Mouse (Mus musculus) T-helper 2 cell (primary cell): ENCODE results near the gene Twist2.

ENCODE experiments used
- in situ Hi-C: fragments of 300-600 bp; cut with MboI, MseI; formaldehyde crosslinking; loops from one replicate; pipeline ENCODE4 v1.15.1; 2025; ENCODE audit warnings: high pct_unique_total_duplicates

The Twist2 gene

DNA sequence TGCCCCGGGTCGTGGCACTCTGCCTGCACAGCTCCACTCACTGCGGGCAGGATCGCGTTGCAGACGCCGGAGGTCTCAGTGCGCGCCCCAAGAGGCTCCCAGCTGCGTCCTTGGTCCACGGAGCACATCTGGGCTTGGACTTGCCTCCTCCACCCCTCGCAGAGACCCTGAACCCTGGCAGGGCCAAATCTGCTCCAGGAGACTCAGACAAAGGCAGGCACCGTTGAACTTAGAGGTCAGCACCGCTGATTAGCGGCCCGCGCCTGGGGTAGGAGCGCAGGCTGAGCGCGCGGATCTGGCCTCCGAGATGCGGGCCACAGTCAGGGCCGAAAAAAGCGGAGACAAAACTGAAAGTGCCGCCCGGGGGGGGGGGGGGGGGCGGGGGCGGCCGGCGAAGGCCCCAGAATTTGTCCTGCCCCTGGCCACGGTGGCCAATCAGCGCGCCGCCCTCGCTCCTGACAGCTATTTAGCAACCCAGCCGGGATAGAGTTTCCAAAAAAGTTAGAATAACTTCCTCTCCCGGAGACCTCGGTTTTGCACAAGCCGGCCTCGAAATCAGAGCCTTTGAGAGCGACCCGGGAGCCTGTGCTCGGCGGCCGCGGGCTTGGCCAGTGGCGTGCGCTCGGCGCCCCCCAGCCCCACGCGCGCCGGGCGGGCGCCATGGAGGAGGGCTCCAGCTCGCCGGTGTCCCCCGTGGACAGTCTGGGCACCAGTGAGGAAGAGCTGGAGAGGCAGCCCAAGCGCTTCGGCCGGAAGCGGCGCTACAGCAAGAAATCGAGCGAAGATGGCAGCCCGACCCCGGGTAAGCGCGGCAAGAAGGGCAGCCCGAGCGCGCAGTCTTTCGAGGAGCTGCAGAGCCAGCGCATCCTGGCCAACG, at the start of gene Twist2:
Gene Twist2 (plus strand): TSS at position 495 of the 877 bp plus-strand sequence.
- in situ Hi-C loops, result no loop called here

DNA sequence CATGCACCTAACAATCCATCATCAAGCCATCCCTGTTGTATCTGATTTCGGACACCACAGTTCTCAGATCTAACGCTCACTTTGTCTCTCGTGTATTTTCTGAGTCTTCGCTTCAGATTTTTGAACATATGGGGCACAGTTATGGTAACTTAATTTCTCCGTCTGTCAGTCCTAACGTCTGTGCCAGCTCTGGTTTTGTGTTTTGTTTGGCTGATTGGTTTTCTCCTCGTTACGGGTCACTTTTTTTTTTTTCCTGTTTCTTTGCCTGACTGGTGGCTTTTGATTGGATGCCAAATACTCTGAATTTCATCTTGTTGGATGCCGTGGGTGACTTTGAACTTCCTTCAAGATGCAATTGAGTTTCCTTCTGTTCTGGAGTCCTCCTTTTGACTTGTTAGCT, 48.3 kb upstream of the Twist2 start:
- in situ Hi-C loops, result no loop called here

DNA sequence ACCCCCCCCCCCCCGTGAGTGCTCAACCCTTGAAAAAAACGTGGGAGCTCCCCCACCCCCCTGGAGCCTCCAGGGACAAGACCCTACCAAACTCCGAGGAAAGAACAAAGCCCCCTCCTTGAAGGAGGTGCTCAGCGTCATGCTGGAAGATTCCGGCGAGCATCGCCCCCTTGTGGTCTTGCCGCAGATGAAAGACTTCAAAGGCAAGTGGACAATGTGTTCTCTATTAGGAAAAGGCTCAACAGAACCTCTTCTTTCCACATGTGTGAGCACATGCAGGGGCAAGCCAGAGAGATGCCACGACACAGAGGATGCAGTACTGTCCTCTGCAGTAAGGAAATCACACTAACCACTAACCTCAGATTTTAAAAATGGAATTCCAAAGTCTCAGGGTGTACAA, 46.2 kb upstream of the Twist2 start:
- in situ Hi-C loops, result no loop called here

DNA sequence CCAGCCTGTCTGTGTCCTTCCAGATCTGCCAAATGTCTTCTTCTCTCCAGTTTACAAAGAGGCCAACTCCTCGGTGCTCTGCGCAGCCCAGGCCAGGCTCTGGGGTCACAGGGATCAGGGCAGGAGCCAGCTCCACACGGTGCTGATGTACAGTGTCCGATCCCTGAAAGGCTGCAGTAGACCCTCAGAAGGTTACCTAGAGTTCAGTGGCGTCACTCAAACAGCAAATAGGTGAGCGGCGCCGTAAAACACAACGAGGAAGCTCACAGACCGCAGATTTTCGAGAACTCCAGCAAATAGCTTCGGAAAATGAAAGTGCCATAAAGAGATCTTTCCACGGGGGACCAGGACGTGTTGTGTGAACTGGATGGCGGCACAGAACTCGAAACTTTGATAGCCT, 44.0 kb upstream of the Twist2 start:
- in situ Hi-C loops, result no loop called here

DNA sequence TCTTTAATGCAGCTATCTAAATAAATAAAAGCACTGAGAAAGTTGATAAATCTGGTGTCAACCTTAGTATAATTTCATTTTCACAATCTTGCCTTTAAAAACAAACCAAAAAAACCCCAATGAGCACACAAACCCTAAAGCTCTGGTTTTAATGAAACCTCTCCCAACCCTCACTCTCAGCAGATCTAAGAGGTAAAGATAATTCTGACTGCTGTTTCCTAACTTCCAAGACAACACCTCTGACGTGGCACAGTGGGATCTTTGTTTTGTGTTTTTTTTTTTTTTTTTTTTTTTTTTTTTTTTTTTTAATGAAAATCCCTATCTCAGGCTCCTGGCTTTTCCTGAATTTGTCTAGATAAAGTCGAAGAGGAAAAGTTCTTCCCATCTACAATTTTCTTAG, 43.1 kb upstream of the Twist2 start:
- in situ Hi-C loops, result no loop called here

DNA sequence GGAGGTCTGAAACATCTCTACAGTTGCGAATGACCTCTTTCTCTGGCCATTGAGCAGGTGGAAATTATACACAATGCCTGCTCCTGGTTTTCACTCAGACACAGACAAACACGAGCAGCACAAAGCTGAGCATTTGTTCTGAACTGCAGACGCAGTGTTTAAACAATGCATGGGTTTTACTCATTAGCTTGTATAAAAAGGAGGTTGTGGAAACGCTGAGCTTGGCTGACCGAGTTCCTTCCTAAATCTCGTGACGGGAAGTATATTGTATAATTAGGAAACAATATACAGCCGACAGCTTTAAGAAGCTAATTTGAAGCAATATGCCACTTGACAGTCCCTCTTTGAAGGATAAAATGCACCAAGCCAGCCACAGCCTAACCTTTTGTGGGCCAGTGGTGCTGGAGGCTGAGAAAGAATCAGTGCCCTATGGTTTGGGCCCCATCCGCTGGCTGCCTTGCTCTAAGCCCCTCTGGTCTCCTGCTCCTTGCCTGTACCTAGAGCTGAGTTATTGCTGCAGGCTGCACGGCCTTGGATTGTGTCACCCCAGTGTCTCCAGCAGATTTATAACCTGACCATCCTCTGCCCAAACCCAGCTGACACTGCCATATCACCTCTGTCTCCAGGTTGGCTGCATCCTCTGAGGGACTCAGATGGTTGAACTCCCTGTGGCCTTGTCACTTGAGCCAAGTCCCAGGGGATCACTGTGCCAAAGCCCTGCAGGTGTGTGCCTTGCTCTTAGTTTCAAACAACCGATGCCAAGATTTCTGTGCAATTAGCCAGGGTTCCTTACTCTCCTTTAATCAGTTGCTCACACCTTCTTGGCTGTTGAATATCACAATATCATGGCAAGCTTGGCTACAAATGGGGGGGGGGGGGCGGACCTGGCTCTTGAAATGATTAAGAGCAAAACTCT, 42.4 kb upstream of the Twist2 start:
- in situ Hi-C loops, result no loop called here

DNA sequence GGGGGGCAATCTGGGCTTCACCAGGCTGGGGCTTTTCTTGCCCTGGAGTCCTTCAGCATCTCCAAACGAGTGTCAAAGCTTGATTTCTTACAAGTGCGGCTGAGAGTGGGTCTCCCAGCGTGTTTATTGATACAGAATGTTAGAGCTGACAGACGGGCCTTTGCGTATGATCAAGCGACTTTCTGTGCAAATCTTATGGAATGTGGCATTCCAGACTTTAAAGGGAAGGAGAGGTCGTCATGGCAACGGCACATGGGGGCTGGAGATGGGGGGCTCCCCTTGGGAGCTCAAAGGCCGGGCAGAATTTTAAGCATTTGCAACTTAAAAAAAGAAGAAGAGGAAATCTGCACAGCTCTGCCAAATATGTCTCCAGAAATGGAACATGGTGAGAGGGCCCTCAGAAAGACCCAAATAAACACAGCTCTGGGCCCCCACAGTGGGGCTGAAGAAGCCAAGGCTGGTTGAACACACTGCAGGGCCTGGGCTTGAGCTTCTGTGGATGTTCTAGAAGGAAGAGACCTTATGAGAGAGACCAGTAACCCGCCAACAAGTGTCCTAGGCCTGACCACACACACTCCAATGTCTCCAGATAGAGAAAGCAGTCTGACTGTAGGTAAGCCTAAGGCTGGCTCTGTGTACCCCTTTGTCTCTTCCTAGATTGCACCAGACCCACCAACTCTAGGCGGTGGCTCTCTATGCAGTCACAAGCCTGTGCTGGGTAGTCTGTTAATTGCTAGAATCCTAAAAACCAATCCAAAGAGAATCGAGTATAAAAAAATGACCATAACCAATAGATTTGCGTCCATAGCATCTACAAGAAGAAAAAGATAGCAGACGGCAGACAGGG, 40.9 kb upstream of the Twist2 start:
- in situ Hi-C loops, result no loop called here

DNA sequence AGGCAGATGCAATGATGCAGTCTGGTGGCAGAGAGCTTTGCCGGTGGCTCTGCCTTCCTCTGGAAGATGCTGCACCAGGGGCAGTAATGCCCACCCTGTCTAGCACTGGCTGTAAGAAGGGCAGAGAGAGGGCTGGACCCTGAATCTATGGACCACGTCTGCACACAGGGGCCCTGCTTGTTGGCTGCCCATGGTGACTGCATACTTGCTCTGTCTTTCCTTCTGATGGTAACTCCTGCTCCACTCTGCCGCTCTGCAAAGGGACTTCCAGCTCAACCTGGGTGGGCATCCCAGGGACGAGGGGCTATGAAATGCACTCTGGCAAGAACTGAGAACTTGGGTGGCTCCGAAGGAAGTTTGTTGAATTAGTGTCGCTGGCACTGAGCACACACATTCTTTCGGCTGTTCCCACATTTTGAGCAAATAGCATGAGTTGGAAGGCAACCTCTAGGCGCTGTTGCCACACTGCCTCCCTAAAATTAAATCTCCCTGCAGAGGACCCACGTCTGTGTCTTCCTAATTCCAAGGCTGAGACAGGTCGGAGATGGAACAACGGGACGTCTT, 38.7 kb upstream of the Twist2 start:
- in situ Hi-C loops, result no loop called here

DNA sequence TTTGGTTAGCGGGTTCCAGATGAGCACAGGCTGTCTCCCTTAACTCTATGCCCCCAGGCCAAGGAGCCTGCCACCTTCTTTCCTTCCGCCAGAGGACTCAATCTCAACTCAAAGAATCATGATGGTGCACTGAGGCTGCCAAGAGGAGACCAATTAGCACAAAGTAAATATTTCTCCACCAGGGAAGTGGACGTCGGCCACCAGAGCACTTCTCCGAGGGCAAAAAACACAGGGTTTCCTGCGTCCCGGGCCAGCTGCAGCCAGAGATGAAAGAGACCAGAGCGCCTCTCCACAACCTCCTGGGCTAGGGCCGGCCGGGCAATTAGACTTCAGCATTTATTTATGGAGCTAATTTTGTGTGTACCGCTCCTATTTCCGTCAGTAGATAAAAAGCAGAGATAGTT, 31.0 kb upstream of the Twist2 start:
- in situ Hi-C loops, result no loop called here

DNA sequence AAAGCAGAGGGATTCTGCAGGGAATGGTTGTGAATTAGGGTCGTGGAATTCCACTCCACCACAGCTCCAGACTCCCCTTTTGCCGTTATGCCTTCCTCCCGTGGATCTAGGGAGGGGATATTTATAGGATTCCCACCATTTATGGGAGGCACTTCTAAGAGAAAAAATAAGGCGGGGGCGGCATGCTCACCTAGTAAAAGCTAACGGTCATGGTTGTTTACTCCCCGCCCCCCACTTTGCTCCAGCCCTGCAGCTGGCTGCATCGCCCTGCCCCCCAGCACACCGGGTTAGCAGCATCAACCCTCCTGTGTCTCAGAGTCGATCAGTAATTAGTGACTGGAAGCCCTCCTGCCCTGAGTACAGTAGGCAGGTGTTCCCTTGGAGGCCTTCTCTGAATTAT, 30.6 kb upstream of the Twist2 start:
- in situ Hi-C loops, result no loop called here

DNA sequence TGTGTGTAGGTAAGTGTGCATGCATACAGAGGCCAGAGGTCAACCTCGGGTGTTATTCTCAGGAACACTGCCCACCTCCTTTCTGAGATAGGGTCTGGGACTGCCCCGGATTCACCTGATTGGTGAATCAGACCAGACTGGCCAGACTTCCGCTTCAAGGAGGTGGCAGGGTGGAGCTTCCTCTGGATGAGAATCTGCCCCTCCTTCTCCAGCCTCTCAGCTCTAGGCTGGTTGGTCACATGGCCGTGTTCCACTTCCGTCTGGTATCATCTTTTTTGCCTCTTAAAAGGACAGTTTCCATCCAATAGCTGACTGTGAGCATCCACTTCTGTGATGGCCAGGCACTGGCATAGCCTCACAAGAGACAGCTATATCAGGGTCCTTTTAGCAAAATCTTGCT, 24.3 kb upstream of the Twist2 start:
- in situ Hi-C loops, result no loop called here

DNA sequence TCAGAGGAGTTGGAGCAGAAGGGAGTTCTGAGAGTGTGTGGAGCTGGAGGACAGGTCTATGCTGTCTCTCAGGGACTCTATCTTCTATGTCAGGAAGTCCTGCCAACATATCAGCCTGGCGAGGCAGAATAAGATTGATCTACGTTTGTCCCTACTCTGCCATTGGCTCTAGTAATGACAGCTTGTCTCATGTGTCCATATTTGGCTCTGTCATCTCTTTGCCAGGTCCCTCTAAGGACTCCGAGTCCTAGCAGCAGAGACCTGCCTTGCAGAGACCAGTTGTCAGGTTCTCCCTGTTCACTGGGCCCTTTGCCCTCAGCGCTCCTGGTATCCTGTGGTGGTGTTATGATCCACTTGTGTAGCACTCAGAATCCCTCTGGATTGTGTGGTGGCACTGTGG, 21.4 kb upstream of the Twist2 start:
- in situ Hi-C loops, result no loop called here

DNA sequence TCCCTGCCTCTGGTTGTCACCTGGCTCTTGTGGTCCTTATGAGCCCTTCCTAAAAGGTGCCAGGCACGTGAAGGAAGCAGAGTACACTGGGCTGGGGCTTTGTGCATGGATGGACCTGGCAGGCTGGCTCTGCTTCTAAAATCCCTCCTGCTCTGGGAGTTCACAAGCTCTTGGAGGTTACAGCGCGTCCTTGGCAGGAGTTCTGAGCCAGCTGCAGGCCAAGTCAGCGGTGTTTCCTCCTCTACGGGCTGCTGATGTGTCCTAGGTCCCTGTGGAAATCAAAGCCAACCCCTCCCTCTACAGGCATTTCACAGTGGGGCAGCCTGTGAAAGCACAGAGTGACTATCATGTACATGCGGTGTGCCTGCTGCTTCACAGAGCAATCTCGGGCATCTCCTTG, 20.1 kb upstream of the Twist2 start:
- in situ Hi-C loops, result no loop called here

DNA sequence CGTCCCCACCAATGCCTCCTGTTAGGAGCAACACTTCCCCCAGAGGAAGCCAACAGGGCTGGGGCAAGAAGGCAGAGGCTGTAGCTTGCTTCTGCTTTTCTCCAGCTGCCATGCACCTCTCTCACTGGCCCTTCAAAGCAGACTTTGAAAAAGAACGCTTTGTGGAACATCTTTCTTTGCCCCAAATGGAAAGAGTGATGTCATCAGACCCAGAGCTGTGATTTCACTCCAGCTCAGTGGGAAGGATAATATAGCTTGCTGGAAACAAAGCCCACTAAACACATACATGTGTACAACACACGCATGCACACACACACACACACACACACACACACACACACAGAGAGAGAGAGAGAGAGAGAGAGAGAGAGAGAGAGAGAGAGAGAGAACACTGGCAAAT, 17.1 kb upstream of the Twist2 start:
- in situ Hi-C loops, result no loop called here

DNA sequence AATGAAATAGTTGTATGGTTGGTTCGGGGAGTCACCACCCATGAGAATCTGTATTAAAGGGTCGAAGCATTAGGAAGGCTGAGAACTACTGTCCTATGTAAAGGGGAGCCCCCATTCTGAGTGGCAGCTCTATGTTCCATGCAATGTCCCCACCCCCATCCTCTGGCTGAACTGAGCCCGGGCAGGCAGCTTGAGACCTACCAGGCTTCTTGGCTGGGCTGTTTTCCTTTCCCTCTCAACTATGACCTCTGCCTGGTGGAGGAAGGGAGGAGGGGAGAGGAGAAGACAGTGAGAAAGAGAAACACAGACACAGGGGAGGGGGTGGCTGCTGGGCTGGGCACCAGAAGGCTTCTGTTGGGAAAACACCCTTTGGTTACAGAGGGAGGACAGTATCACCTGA, 1.9 kb upstream of the Twist2 start:
- in situ Hi-C loops, result no loop called here

DNA sequence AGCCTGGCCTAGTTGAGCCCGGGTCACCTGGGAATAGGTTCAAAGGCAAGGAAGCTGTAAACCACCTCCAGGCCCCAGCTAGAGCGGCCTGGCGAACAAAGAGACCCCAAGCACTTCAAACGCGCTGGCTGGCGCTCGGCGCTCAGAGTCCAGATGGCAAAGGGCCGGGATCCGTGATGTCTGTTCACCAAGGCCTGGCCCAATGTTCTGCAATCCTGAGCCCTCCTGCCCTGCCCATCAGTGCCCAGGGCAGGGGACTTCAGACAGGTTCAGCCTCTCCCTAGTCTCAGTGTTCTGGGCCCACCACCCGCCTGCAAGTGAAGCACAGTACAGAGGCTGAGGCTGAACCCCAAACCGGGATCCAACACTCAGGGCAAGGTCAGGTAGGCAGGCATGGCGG, 913 bp upstream of the Twist2 start:
- in situ Hi-C loops, result no loop called here

DNA sequence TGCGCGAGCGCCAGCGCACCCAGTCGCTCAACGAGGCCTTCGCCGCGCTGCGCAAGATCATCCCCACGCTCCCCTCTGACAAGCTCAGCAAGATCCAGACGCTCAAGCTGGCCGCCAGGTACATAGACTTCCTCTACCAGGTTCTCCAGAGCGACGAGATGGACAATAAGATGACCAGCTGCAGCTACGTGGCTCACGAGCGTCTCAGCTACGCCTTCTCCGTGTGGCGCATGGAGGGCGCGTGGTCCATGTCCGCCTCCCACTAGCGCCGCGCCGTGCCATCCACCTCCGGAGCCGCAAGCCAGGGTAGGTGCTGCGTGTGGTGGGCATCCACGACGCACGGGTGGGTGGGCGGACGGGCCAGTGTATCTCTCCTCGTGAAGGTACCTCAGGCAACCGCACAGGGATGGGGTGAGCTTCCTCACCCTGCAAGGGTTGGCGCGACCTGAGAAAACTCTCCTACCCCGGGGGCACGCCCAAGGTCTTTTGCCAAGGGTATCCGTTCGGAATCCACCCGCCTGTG, 644 bp downstream of the Twist2 start:
- in situ Hi-C loops, result no loop called here

DNA sequence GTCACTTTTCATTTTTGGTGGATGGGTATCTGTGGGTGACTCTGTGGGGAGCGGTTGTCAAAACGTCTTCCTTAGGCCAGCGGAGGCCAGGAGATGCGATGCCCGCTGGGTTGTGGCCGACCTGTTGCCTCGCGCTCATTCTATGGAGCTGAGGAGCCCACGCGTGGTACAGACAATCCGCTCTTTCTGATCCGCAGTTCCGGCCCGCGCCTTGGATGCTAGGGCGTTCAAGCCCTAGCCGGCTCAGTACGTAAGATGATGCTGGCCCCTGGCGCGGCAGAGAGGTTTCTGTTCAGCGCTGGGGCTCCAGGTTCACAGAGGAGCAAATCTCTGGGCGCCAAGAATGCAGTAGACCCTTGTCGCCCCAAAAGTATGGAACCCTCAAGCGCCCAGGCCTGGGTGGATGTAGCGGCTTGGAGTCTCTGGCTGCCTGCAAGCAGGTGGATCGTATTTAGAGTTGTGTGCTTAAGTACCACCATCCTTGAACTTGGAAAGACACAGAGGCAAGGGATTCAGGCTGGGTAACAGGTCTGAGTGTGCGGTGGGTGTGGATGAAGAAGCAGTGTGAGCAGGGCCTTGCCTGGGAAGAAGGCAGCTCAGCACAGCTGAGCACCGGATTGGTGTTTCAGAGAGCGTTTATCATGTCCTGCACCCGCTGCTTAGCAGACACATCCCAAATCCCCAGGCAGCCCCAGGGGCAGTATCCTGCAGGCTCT, 1.3 kb downstream of the Twist2 start:
- in situ Hi-C loops, result no loop called here

DNA sequence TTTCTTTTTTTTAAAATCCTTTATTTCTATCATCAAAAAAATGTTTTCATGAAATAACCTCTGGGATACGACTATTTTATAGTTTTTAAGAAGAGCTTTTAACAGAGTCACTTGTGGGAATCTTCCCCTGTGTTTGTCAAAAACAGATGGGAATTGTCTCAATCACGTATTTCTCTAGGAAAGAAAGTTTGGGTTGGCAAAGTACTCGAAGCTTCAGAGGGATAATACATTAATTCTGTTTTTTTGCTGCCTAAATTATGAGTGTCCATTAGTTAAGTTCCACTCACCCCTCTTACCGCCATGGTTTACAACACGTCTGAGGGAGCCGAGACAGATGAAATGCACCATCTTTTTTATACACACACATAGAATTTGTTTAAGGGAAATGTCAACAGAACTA, 2.2 kb downstream of the Twist2 start:
- in situ Hi-C loops, result no loop called here

DNA sequence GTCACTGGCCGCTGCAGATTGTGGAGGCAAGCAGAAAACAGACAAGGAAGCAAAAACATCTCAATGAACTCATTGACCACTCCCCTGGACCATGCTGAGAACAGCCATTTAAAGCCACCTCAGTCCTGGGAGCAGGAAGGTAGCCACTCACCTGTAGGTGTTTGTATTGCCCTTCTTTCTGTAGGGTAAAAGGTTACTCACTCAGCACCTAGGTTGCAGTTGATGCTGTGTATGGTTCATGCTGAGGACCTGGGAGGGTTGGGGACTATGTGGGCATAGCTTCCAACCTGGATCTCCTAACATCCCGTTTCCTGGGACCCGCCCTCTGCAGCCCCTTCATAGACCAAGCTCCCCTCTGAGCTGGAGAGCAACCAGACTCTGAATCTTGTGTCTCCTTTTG, 14.8 kb downstream of the Twist2 start:
- in situ Hi-C loops, result no loop called here

DNA sequence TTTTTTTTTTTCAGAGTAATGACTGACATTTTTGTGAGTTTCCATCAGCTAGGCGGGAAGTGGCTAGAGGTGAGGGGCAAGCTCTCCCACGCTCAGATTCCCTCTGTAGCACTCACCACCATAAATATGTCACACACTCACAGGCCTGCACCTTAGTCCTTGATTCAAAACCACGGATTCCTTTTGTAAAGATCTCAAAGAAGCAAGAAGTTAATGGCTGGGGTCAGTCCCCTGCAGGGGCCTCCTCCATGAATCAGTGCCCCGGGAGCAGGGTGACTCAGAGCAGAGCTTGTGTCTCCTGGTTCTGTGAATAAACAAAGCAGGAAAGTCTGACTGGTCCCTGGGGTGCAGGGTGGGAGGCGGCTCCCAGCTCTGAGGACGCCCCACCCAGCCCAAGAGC, 15.3 kb downstream of the Twist2 start:
- in situ Hi-C loops, result no loop called here
